Mouse (Mus musculus) small intestine, adult 2 months (tissue): ENCODE measurements around the gene Anapc7. TPM values are rescaled to one million over a fixed set of nuclear protein-coding genes. Genes with fewer than 3 reads are reported as not detected.
"Not testable (repeated sequence)": the region's sequence is repeated elsewhere in the genome, so short reads cannot be mapped to it uniquely, and the experiment has no call there.

ENCODE experiments used
- H3K27ac ChIP-seq: fragments of 200-500 bp; 2 replicates; pipeline ENCODE4 v1.5.1; 2012; ENCODE audit warnings: low read depth, low read length, control low read depth, inconsistent platforms; ENCODE audit not compliant: insufficient read depth
- H3K27me3 ChIP-seq: fragments of 200-500 bp; 2 replicates; pipeline ENCODE4 v1.6.1; 2012; ENCODE audit warnings: mild to moderate bottlenecking, moderate library complexity, low read length, inconsistent platforms; ENCODE audit not compliant: control insufficient read depth, insufficient read depth
- H3K36me3 ChIP-seq: fragments of 200-500 bp; 2 replicates; pipeline ENCODE4 v1.6.1; 2012; ENCODE audit warnings: mild to moderate bottlenecking, low read length, control low read depth, inconsistent platforms; ENCODE audit not compliant: control insufficient read depth, insufficient read depth
- H3K4me1 ChIP-seq: fragments of 200-500 bp; 2 replicates; pipeline ENCODE4 v1.6.1; 2012; ENCODE audit warnings: low read length, inconsistent platforms, mixed read lengths; ENCODE audit not compliant: control insufficient read depth, insufficient read depth, insufficient read length
- H3K4me3 ChIP-seq: fragments of 200-500 bp; 2 replicates; pipeline ENCODE4 v1.5.1; 2012; ENCODE audit warnings: low read depth, mild to moderate bottlenecking, control low read depth, inconsistent platforms, low read length, moderate library complexity
- CTCF ChIP-seq: fragments of 200-500 bp; IDR thresholded peaks from 2 replicates; pipeline ENCODE4 v1.5.1; 2012; ENCODE audit warnings: low read depth, mild to moderate bottlenecking, control low read depth, inconsistent platforms, low read length, moderate library complexity, mixed read lengths; ENCODE audit not compliant: insufficient replicate concordance, insufficient read length; ENCODE audit errors: extremely low read depth
- POLR2A ChIP-seq: fragments of 200-500 bp; IDR thresholded peaks from 2 replicates; pipeline ENCODE4 v1.6.1; 2012; ENCODE audit warnings: low read depth, mild to moderate bottlenecking, control low read depth, inconsistent platforms, low read length, moderate library complexity
- WGBS: fragments of 180-500 bp; shearing (Covaris S2); methylation state at CpG from one replicate; pipeline ENCODE4 v1.1.7; 2018; 5-methylcytosine and 5-hydroxymethylcytosine counted together
- polyA plus RNA-seq: library from polyadenylated mRNA; depleted of rRNA; stranded (reverse); fragments of >200 nt; gene quantifications from 2 replicates; pipeline ENCODE4 v1.2.3, GENCODE M21; 2012; rRNA removed

Gene Anapc7
- polyA plus RNA-seq, 1 experiment: 17.2 TPM

- H3K36me3 ChIP-seq: peaks cover 70% of the 10 kb centered on the region
- H3K4me1 ChIP-seq: no peaks in the 10 kb centered on the region
- no peaks in the 10 kb centered on the region for H3K27me3 ChIP-seq
- WGBS: 74% methylated on average over 5 of the region's 5 CpGs
- H3K4me3 ChIP-seq: no peak overlapping the region
- no peak overlapping the region for H3K27ac ChIP-seq
- TF ChIP-seq POLR2A (no peak), CTCF (no peak)
Observed at GRCm38 (mm10) chr5:122481844-122482243, 60.4 kb downstream of the Anapc7 start.

- 78% methylated on average over 6 of the region's 6 CpGs for WGBS
- peaks cover 66% of the 10 kb centered on the region for H3K36me3 ChIP-seq
- H3K4me1 ChIP-seq: no peaks in the 10 kb centered on the region
- no peak overlapping the region for H3K4me3 ChIP-seq
- TF ChIP-seq POLR2A: no peak
- TF ChIP-seq CTCF: no peak
- no peak overlapping the region for H3K27ac ChIP-seq
- no peaks in the 10 kb centered on the region for H3K27me3 ChIP-seq
Observed at GRCm38 (mm10) chr5:122482733-122483391, 61.4 kb downstream of the Anapc7 start.

GRCm38 (mm10) chr5:122486243-122486642 lies 64.8 kb downstream of the Anapc7 start:
- peaks cover 72% of the 10 kb centered on the region for H3K36me3 ChIP-seq
- not testable (repeated sequence) for H3K4me1 ChIP-seq, H3K27me3 ChIP-seq, H3K4me3 ChIP-seq, H3K27ac ChIP-seq
- WGBS: 80% methylated on average over 5 of the region's 5 CpGs

- no peaks in the 10 kb centered on the region for H3K4me1 ChIP-seq
- no peak overlapping the region for H3K27ac ChIP-seq
- H3K4me3 ChIP-seq: no peak overlapping the region
- 79% methylated on average over 6 of the region's 6 CpGs for WGBS
- TF ChIP-seq CTCF (no peak), POLR2A (no peak)
- H3K36me3 ChIP-seq: peaks cover 75% of the 10 kb centered on the region
- H3K27me3 ChIP-seq: no peaks in the 10 kb centered on the region
Observed at GRCm38 (mm10) chr5:122487825-122488224, 66.3 kb downstream of the Anapc7 start.

GRCm38 (mm10) chr5:122490148-122490547 lies 68.7 kb downstream of the Anapc7 start:
- no peak overlapping the region for H3K27ac ChIP-seq
- no peaks in the 10 kb centered on the region for H3K27me3 ChIP-seq
- peaks cover 70% of the 10 kb centered on the region for H3K36me3 ChIP-seq
- no peak overlapping the region for H3K4me3 ChIP-seq
- no peaks in the 10 kb centered on the region for H3K4me1 ChIP-seq
- WGBS: 93% methylated on average over 2 of the region's 2 CpGs
- no peak for TF ChIP-seq POLR2A
- TF ChIP-seq CTCF: no peak

DNA sequence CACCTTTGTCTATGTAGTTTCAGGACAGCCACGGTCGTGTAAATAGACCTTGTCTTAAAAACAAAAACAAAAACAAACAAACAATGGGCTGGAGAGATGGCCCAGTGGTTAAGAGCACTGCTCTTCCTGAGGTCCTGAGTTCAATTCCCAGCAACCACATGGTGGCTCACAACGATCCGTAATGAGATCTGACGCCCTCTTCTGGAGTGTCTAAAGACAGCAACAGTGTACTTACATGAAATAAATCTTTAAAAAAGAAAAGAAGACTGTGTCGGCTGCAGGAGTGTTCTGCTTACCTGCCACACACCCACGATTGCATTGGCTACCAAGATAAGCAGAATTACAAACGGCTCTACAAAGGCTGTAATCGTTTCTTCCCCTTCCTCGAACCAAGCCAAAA lies 69.9 kb downstream of the Anapc7 start:
- TF ChIP-seq POLR2A (no peak), CTCF (no peak)
- peaks cover 71% of the 10 kb centered on the region for H3K36me3 ChIP-seq
- H3K4me1 ChIP-seq: 0 out of 2 replicates have a peak, but pooled peaks cover 2% of the 10 kb centered on the region
- WGBS: 70% methylated on average over 10 of the region's 10 CpGs
- no peak overlapping the region for H3K4me3 ChIP-seq
- no peaks in the 10 kb centered on the region for H3K27me3 ChIP-seq
- H3K27ac ChIP-seq: no peak overlapping the region

DNA sequence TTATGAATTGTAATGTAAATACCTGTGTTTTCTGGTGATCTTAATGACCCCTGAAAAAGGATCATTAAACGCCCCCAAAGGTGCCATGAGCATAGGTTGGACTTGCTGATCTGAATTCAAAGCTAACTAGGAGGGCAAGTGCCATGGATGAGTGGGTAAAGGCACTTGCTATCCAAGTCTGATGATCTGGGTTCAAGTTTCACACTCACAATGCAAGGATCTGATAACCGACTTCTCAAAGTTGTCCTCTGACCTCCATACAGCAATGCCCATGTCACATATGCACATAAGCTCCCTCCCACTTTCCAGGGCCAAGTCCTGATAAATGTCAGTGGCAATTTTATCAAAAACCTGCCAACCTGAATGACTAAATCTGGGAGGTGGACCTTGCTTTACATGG lies 71.5 kb downstream of the Anapc7 start:
- 68% methylated on average over 2 of the region's 2 CpGs for WGBS
- Histone ChIP-seq H3K27me3 (no peaks in the 10 kb centered on the region), H3K36me3 (peaks cover 74% of the 10 kb centered on the region), H3K4me1 (peaks cover 2% of the 10 kb centered on the region; the same call in 1 of the 2 replicates), H3K27ac (no peak overlapping the region), H3K4me3 (no peak overlapping the region)
- no peak for TF ChIP-seq CTCF

DNA sequence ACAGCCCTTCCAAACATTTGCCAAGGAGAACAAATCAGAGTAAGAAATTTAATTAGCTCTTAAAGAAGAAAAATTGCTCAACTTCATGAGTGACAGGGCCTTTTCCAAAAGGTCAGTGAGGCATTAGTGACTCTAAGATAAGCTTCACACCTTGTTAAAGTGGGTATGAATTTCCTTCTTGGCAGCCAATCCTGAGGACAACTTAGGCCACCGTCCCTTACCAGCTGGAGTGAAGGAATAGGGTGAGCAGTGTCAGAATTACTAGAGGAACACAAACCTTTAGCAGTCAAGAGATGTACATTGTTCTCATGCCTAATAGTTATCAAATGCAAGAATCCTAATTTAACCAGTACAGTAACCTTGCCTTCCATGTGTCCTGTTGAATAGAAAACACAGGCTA lies 73.0 kb downstream of the Anapc7 start:
- 10% methylated on average over 1 of the region's 1 CpGs for WGBS
- Histone ChIP-seq H3K36me3 (peaks cover 65% of the 10 kb centered on the region), H3K27me3 (no peaks in the 10 kb centered on the region), H3K27ac (no peak overlapping the region), H3K4me1 (peaks cover 2% of the 10 kb centered on the region; the same call in 1 of the 2 replicates), H3K4me3 (no peak overlapping the region)
- TF ChIP-seq CTCF: no peak
- TF ChIP-seq POLR2A: no peak

Other genes starting within 250 kb of the Anapc7 start
- 8.1 and 18.6 TPM in 2 replicates for gene Hvcn1, start 214.9 kb upstream of the Anapc7 start, polyA plus RNA-seq
- 5.8 and 12.5 TPM in 2 replicates for gene Tctn1, start 157.2 kb upstream of the Anapc7 start, polyA plus RNA-seq
- 12.5 and 20.1 TPM in 2 replicates for gene Pptc7, start 137.3 kb upstream of the Anapc7 start, polyA plus RNA-seq
- gene Rad9b, start 67.5 kb upstream of the Anapc7 start, polyA plus RNA-seq: 0.39 and 0.98 TPM in 2 replicates
- 31.4 and 36.6 TPM in 2 replicates for gene Vps29, start 67.3 kb upstream of the Anapc7 start, polyA plus RNA-seq
- 22.4 and 32.6 TPM in 2 replicates for gene Gpn3, start 49.8 kb upstream of the Anapc7 start, polyA plus RNA-seq
- gene Fam216a, start 49.3 kb upstream of the Anapc7 start, polyA plus RNA-seq: 3.2 and 3.5 TPM in 2 replicates
- 46.5 and 105 TPM in 2 replicates for gene Arpc3, start 29.8 kb upstream of the Anapc7 start, polyA plus RNA-seq
- gene Atp2a2, start 80.5 kb downstream of the Anapc7 start, polyA plus RNA-seq: 47.2 and 60.1 TPM in 2 replicates
- gene Ift81, start 192.8 kb downstream of the Anapc7 start, polyA plus RNA-seq: 0.09 and 0.15 TPM in 2 replicates
- gene P2rx7, start 222.2 kb downstream of the Anapc7 start, polyA plus RNA-seq: 12.0 and 24.3 TPM in 2 replicates